In the genomic region with DNA sequence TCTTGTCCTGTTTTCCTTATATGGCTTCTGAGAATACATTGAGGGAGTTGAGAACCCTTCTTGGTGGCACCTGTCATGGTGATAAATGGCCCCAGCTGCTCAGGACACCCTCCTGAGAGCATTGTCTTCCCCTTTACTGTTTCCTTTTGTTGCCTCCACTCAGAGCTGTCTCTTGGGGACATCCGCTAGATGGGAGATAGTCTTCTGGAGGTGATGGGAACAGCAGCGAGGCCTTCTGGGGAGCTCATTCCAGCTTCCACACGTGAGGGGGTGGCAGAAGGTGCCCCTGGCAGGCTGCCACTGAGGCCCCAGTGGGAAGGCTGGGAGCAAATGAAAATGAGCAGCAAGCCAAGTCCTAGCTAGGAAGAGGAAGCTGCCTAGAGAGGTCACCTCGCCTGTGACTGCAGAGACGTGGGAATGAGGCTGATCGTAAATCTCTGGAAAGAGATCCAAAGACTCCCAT, we compare ENCODE assay signal across 9 mouse cellular contexts. TPM values are rescaled to one million over a fixed set of nuclear protein-coding genes. Genes with fewer than 3 reads are reported as not detected.
DNase-seq lines count a peak whose midpoint lies in the region; ATAC-seq lines count a peak whose summit lies in the region.
"Had no signal": no experiment of that assay in that cellular context is flagged by ENCODE, and none has a peak within 500 bp of the region (broad histone marks: within the 10 kb centered on the region; RNA-seq: fewer than 3 reads in every experiment).

No protein-coding gene starts in this region.

- no peaks in the 10 kb centered on the region for H3K9me3 ChIP-seq in kidney, embryonic 16.5 days (ENCODE audit: low read length)
- H3K9me3 ChIP-seq in stomach, embryonic 15.5 days: no peaks in the 10 kb centered on the region
- H3K9me3 ChIP-seq: midbrain, embryonic 12.5 days had no signal

- no peaks in the 10 kb centered on the region for H3K27me3 ChIP-seq in kidney, embryonic 16.5 days (ENCODE audit: insufficient read depth, low read length)
- no peaks in the 10 kb centered on the region for H3K27me3 ChIP-seq in stomach, embryonic 15.5 days (replicated peaks)
- H3K27me3 ChIP-seq: midbrain, embryonic 12.5 days had no signal

- H3K36me3 ChIP-seq in kidney, embryonic 16.5 days (ENCODE audit: insufficient read depth, low read length): peaks cover 37% of the 10 kb centered on the region
- H3K36me3 ChIP-seq in stomach, embryonic 15.5 days: peaks cover 55% of the 10 kb centered on the region

- no peak overlapping the region for H3K9ac ChIP-seq in kidney, embryonic 16.5 days (replicated peaks; ENCODE audit: low read length)
- no peak overlapping the region for H3K9ac ChIP-seq in stomach, embryonic 15.5 days
- H3K9ac ChIP-seq: midbrain, embryonic 12.5 days had no signal

- H3K4me3 ChIP-seq in kidney, embryonic 16.5 days (ENCODE audit: low read length): no peak overlapping the region
- no peak overlapping the region for H3K4me3 ChIP-seq in stomach, embryonic 15.5 days (replicated peaks)
- H3K4me3 ChIP-seq: midbrain, embryonic 12.5 days had no signal

- no peak overlapping the region for H3K4me2 ChIP-seq in kidney, embryonic 16.5 days (replicated peaks; ENCODE audit: low read depth, low read length)
- H3K4me2 ChIP-seq in stomach, embryonic 15.5 days: no peak overlapping the region
- H3K4me2 ChIP-seq: midbrain, embryonic 12.5 days had no signal

- H3K27ac ChIP-seq in kidney, embryonic 16.5 days (ENCODE audit: low read length): peak overlapping the region; percentile 92
- H3K27ac ChIP-seq in stomach, embryonic 15.5 days: 0 out of 2 replicates have a peak overlapping the region, but pooled peaks have one; percentile 4
- H3K27ac ChIP-seq: midbrain, embryonic 12.5 days had no signal

- H3K4me1 ChIP-seq in kidney, embryonic 16.5 days (ENCODE audit: insufficient read depth, low read length): peaks cover 34% of the 10 kb centered on the region
- H3K4me1 ChIP-seq in stomach, embryonic 15.5 days: 0 out of 2 replicates have a peak, but pooled peaks cover 6% of the 10 kb centered on the region
- H3K4me1 ChIP-seq: midbrain, embryonic 12.5 days had no signal

- WGBS in kidney, embryonic 16.5 days: 16% methylated on average over 6 of the region's 6 CpGs
- 45% methylated on average over 6 of the region's 6 CpGs for WGBS in stomach, embryonic 15.5 days

- peak; percentile 64 for ATAC-seq in kidney, embryonic 16.5 days (ENCODE audit: low FRiP score, low TSS enrichment)
- ATAC-seq in stomach, embryonic 15.5 days (ENCODE audit: insufficient read depth, low FRiP score, low read depth): no peak

- peak; percentile 22 for DNase-seq in lung, postnatal 10 days
- DNase-seq in lung, postnatal 4 days: no peak
- DNase-seq in cerebellum, postnatal 14 days: peak; percentile 76 to 82
- no peak for DNase-seq in urinary bladder, adult 18-20 months (ENCODE audit: low spot score in 2 of 2)
- no peak for DNase-seq in ovary, postnatal 10 days (ENCODE audit: low spot score)
- DNase-seq in frontal cortex, postnatal 25 days (ENCODE audit: low spot score in 2 of 2): no peak

RNA-seq across cellular contexts. Expression of a gene that starts 27.5 kb away (rescaled TPM):
- 16.9 and 17.6 TPM in 2 replicates for polyA plus RNA-seq in kidney, embryonic 16.5 days (2015; fragmentation: Nextera tagmentation; extraction: Ambion mirVana)
- 14.3 and 14.9 TPM in 2 replicates for polyA plus RNA-seq in stomach, embryonic 15.5 days (2015; fragmentation: Nextera tagmentation; extraction: Ambion mirVana)

RNA-seq across cellular contexts. Expression of a gene that starts 27.6 kb away (rescaled TPM):
- 201 and 210 TPM in 2 replicates for polyA plus RNA-seq in kidney, embryonic 16.5 days (2015; fragmentation: Nextera tagmentation; extraction: Ambion mirVana)
- 111 and 125 TPM in 2 replicates for polyA plus RNA-seq in stomach, embryonic 15.5 days (2015; fragmentation: Nextera tagmentation; extraction: Ambion mirVana)

Comparison
In these comparisons a context has a peak if more than half of its experiments do, and no peak if none do; other contexts are left out.
1. DNase-seq: peak in lung, postnatal 10 days (single experiment) and cerebellum, postnatal 14 days (2 of 2); none in lung, postnatal 4 days (0 of 2), urinary bladder, adult 18-20 months (0 of 2), ovary, postnatal 10 days (single experiment) and frontal cortex, postnatal 25 days (0 of 2).